Mouse (Mus musculus) liver, embryonic 14.5 days (tissue): ENCODE measurements around the gene 1700021F05Rik. TPM values are rescaled to one million over a fixed set of nuclear protein-coding genes. Genes with fewer than 3 reads are reported as not detected.

ENCODE experiments used
- ATAC-seq: fragments of 200-750 bp; cut with Nextera tagmentation; 2 replicates; pipeline ENCODE4 v1.8.0; 2017; ENCODE audit warnings: moderate number of reproducible peaks, mild to moderate bottlenecking, moderate library complexity; ENCODE audit not compliant: insufficient read depth
- DNase-seq, 3 experiments: peaks; one replicate each; pipeline ENCODE4 v3.0.0-alpha.2; 2012 to 2013; ENCODE audit warnings: low read depth in 3 of 3, low spot score in 3 of 3
- H3K27ac ChIP-seq: fragments of 300-500 bp; sonication (generic); 2 replicates; pipeline ENCODE4 v1.5.1; 2014; ENCODE audit warnings: moderate library complexity, mild to moderate bottlenecking, control low read depth, inconsistent platforms
- H3K27me3 ChIP-seq: fragments of 300-500 bp; sonication (generic); 2 replicates; pipeline ENCODE4 v1.6.1; 2014; ENCODE audit warnings: mild to moderate bottlenecking, low read length, moderate library complexity; ENCODE audit not compliant: control insufficient read depth, insufficient read depth
- H3K36me3 ChIP-seq: fragments of 300-500 bp; sonication (generic); replicated peaks from 2 replicates; pipeline ENCODE4 v1.6.1; 2014; ENCODE audit warnings: low read depth; ENCODE audit not compliant: control insufficient read depth, insufficient read depth
- H3K4me1 ChIP-seq, 2 experiments: fragments of 200-500 bp in 1 of 2; fragments of 300-500 bp in 1 of 2; sonication (generic) in 1 of 2; replicated peaks; 2 replicates each; pipeline ENCODE4 v1.6.1; 2012 to 2014; ENCODE audit warnings: antibody characterized with exemption in 1 of 2, inconsistent platforms in 1 of 2, low read length in 1 of 2; ENCODE audit not compliant: control insufficient read depth in 2 of 2, insufficient read depth in 2 of 2
- H3K4me2 ChIP-seq: fragments of 300-500 bp; sonication (generic); 2 replicates; pipeline ENCODE4 v1.6.1; 2014; ENCODE audit warnings: low read depth, mild to moderate bottlenecking, control low read depth, moderate library complexity
- H3K4me3 ChIP-seq, 2 experiments: fragments of 200-500 bp in 1 of 2; fragments of 300-500 bp in 1 of 2; sonication (generic) in 1 of 2; 2 replicates each; pipeline ENCODE4 v1.5.1; 2012 to 2014; ENCODE audit warnings: low read depth in 2 of 2, low read length in 2 of 2, mild to moderate bottlenecking in 2 of 2, control low read depth in 1 of 2, inconsistent platforms in 1 of 2, moderate library complexity in 1 of 2; ENCODE audit not compliant: insufficient read depth in 1 of 2
- H3K9ac ChIP-seq: fragments of 300-500 bp; sonication (generic); replicated peaks from 2 replicates; pipeline ENCODE4 v1.6.1; 2014; ENCODE audit warnings: mild to moderate bottlenecking, control low read depth, moderate library complexity
- H3K9me3 ChIP-seq: fragments of 300-500 bp; sonication (generic); 2 replicates; pipeline ENCODE4 v1.6.1; 2016; ENCODE audit warnings: low read length, mixed read lengths; ENCODE audit not compliant: control insufficient read depth
- CTCF ChIP-seq: IDR thresholded peaks from 2 replicates; pipeline ENCODE4 v1.5.1; 2016; ENCODE audit warnings: antibody characterized with exemption, low read depth, control low read depth
- EP300 ChIP-seq: IDR thresholded peaks from 2 replicates; pipeline ENCODE4 v1.6.1; 2016; ENCODE audit warnings: antibody characterized with exemption, low read depth
- WGBS: fragments of 180-500 bp; shearing (Covaris S2); extraction: QIAGEN DNeasy Blood & Tissue Kit; methylation state at CpG from one replicate; pipeline ENCODE4 v1.1.7; 2014; ENCODE audit not compliant: insufficient replicate concordance; 5-methylcytosine and 5-hydroxymethylcytosine counted together
- polyA plus RNA-seq, 2 experiments: library from polyadenylated mRNA; depleted of rRNA in 1 of 2; stranded (reverse) in 1 of 2; unstranded in 1 of 2; fragments of >200 nt; fragmentation: Nextera tagmentation in 1 of 2; extraction: Ambion mirVana in 1 of 2; gene quantifications; 2 replicates each; pipeline versions ENCODE4 v1.2.1 to v1.2.3; 2012 to 2014

Gene 1700021F05Rik
- polyA plus RNA-seq, 2 experiments, result 11.6 to 30.7 TPM

- TF ChIP-seq CTCF (0 out of 2 replicates have a peak, but pooled peaks have one; percentile 11), EP300 (no peak)
- DNase-seq (no peak), ATAC-seq (no peak)
- Histone ChIP-seq H3K27ac (no peak overlapping the region), H3K4me1 (peaks cover 14 to 28% of the 10 kb centered on the region in 2 experiments), H3K9me3 (no peaks in the 10 kb centered on the region), H3K27me3 (no peaks in the 10 kb centered on the region), H3K36me3 (no peaks in the 10 kb centered on the region), H3K4me3 (no peak overlapping the region), H3K4me2 (peak overlapping the region; percentile 93), H3K9ac (no peak overlapping the region; the same call in 1 of the 2 replicates)
- 31% methylated on average over 4 of the region's 4 CpGs for WGBS
These were observed 59.6 kb downstream of the 1700021F05Rik start for GRCm38 (mm10) chr10:43481179-43481578.

- no peaks in the 10 kb centered on the region for H3K9me3 ChIP-seq
- H3K4me1 ChIP-seq, result peaks cover 14 to 31% of the 10 kb centered on the region in 2 experiments
- H3K36me3 ChIP-seq, result no peaks in the 10 kb centered on the region
- no peaks in the 10 kb centered on the region for H3K27me3 ChIP-seq
- no peak for DNase-seq
- peak overlapping the region; percentile 63 for H3K27ac ChIP-seq
- ATAC-seq, result no peak
- peak overlapping the region; percentile 83 to 84 for H3K4me3 ChIP-seq
- no peak for TF ChIP-seq EP300
- no peak for TF ChIP-seq CTCF
- 11% methylated on average over 13 of the region's 13 CpGs for WGBS
- peak overlapping the region; percentile 93 for H3K4me2 ChIP-seq
- peak overlapping the region; percentile 70 for H3K9ac ChIP-seq
These were observed 60.5 kb downstream of the 1700021F05Rik start for GRCm38 (mm10) chr10:43480227-43480849.

- ATAC-seq, result peak; percentile 86
- H3K9me3 ChIP-seq, result no peaks in the 10 kb centered on the region
- TF ChIP-seq EP300 (no peak), CTCF (peak; percentile 52; the same call in 1 of the 2 replicates)
- 0% methylated on average over 74 of the region's 103 CpGs for WGBS
- H3K27ac ChIP-seq, result peak overlapping the region; percentile 63
- no peaks in the 10 kb centered on the region for H3K27me3 ChIP-seq
- H3K9ac ChIP-seq, result peak overlapping the region; percentile 70
- H3K4me1 ChIP-seq, result peaks cover 14 to 31% of the 10 kb centered on the region in 2 experiments
- DNase-seq, result peak; percentile 73 to 75 (median 74)
- peak overlapping the region; percentile 83 to 84 for H3K4me3 ChIP-seq
- peak overlapping the region; percentile 93 for H3K4me2 ChIP-seq
- no peaks in the 10 kb centered on the region for H3K36me3 ChIP-seq
These were observed 61.2 kb downstream of the 1700021F05Rik start for GRCm38 (mm10) chr10:43479436-43480157.

GRCm38 (mm10) chr10:43478751-43479435 is 61.9 kb downstream of the 1700021F05Rik start, which contains the start of gene Bend3:
TSS of gene Bend3 (plus strand) at chr10:43478831.
- ATAC-seq, result peak; percentile 48
- Histone ChIP-seq H3K36me3 (no peaks in the 10 kb centered on the region), H3K4me3 (peak within 1 kb of the TSS; percentile 83 to 84), H3K4me1 (peaks cover 14 to 31% of the 10 kb centered on the region in 2 experiments), H3K27me3 (no peaks in the 10 kb centered on the region), H3K4me2 (peak within 1 kb of the TSS; percentile 93), H3K9ac (peak within 1 kb of the TSS; percentile 70), H3K27ac (peak within 1 kb of the TSS; percentile 62), H3K9me3 (no peaks in the 10 kb centered on the region)
- TF ChIP-seq CTCF, result no peak
- TF ChIP-seq EP300, result no peak
- DNase-seq, result peak in 1 of 3 experiments; percentile 19
- under 1% methylated on average over 66 of the region's 101 CpGs for WGBS
